Mouse (Mus musculus) fibroblast of lung, adult 2 months (primary cell): ENCODE data around the gene Nmnat2.
A peak's percentile ranks its signal among the peaks of the same experiment; 100 is the strongest.

Source experiments
- DNase-seq: peaks from one replicate; pipeline ENCODE4 v3.0.0-alpha.2; 2011; ENCODE audit warnings: low read depth

Gene Nmnat2

DNA sequence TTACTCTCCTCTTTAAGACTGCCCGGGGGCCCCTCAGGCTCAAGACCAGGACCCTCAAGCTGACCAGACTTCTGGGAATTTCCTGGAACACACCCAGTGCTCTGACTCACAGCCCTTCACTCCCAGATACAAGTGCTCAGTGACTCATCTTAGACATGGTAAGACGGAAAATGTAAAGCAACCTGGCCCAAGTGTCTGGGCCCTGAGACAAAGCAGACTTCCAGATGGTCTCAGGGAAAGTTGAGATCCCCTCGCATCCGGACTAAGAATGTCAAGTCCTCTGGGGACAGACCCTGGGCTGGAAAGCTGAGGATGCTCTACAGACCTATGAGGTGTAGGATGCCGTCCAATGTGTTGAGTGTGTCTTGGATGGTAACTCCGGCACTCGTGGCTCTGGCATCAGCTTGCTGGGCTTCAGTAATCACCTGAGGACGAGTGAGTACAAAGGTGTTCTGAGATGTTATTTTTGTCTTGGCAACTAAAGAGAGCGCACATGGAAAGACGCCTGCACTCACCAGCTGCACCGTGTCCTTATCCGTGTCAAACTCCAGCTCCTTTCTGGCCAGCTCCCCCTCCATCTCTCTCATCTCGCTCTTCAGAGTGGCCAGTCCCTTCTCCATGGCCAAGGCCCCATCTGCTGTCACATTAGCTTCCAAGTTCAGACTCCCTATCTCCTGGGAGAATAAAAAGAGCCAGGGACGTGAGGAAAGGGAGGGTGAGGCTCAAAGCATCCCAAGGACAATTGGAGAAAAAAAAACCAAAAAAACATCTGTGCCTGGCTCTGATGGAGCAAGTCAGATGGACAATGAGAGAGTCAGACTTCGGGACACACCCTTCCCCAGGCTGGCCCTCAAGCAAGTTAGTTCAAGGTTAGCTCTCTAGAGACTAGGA is 171.9 kb downstream of the Nmnat2 start:
- DNase-seq = peak; percentile 53

DNA sequence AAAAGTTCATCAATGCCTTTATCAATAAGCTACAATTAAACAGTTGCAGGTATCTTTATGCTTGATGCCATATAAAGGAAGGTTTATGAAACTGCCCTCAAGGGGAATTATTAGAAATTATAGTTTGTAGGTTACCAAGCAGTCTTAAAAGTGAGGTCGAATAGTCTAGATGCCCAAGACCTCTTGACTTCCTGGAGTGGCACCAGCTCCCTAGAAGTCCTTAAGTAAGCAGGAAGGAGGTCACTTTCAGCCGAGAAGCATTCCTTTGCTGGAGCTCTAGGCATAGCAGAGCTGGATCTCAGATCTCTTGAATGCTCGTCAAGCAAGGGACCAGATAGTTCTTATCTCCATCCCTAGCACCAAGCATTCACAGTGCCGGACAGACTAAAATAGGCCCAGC is 172.8 kb downstream of the Nmnat2 start:
- DNase-seq = no peak

DNA sequence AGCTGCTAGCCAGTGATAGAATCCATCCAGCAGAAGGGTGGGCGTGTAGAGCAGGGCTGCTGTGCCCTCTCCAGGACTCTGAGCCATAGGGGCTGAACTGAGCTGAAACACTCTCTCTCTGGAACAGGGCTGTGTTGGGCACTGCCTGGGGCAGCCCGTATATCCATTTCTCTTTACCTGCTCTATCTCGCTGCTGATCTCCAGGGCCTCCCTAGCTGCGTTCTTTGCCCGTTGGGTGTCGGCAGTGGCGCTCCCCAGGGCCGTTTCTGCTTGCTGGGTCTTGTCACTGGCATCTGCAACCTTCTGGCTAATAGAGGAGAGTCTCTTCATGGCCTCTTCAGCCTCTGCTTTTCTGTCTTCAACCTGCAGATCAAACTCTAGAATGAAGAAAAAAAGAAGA is 174.0 kb downstream of the Nmnat2 start:
- no peak for DNase-seq

DNA sequence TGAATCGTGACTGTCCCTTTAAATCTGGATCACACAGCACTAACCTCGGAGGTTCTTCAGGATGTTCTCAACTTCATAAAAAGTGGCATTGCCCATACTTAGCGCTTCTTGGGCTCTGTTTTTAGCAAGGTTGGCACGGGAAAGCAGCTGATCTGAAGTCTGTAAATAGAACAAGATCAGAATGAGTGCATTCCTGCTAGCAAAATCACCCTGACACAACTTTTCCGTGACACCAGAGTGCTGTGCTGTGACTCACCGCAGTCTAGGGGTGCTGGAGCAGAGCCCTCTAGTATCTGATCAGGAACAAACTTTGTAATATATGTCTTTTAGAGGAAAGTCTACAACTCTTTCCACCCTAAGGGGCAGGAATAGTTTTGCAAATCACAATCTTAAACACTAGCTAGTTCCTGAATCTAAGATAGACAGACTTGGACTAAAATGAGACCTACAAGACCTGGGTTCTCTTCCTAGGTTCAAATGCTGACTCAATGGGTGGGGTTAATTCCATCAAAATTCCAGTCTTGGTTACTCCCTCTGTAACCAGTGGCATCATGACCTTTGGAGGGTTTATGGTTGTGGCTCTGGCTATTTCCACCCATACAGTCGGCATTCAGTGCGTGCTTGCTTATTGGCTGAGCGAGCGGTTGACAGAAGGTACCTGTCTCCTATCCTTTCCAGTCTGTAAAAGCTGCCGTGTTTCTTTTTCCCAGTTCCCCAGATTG is 175.4 kb downstream of the Nmnat2 start:
- peak; percentile 80 for DNase-seq

DNA sequence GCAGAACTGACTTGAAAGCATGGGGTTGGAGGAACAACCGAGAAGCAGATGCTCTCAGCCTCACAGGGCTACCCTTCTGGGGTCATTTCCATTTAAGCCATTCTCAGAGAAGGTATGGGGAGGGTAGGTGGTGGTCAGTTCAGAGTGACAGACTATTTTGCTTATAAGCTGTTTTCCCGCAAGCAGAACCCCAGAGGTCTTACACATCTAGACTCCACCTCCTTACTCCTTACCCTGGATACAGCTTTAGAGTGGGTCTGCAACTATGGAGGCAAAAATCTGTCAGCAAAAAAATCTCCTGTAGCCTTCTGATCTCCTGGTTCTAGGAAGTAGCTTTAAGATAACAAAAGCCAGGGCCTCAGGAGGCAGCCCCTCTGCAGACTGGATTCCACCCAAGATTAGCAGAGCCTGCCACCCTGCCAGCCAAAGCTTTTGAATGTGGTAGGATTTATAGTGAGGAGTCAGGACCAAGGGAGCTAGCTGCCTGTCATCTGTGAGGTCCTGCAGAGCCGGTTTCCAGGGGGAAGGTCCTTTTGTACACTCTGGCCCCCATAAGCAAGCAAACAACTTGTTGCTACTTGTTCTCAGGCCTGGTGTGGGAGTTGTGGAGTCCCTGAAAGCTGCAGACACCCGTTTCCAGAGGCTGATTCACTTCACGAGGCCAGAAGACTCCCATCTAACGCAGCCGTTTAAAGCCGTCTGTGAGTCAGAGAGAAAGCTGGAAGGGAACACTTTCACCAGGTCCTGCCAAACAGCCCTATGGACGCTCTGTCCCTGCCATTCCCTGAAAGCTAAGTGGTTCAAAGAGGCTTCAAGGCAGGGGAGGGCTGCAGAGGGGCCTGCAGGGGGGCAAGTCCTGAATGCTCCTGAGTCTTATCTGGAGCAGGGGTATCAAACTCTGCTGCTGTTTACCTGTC is 179.3 kb downstream of the Nmnat2 start:
- DNase-seq = peak; percentile 82

DNA sequence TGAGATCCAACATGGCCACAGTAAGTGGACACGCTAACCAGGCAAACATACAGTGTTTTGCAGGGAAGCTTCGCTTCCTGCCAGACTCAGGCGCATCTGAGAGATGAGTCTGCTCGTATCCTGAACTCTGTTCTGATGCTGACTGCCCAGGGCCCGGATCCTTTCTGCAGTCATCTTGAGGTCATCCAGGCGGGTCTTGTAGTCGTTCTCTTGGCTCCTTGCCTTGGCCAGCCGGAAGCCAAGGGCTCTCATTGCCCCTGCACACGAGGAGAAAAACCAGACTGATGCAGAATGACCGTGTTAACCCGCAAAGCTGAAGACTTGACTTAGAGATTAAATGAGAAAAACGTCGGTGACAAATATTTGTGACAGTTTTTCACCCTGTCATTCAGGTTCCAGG is 181.9 kb downstream of the Nmnat2 start:
- no peak for DNase-seq

DNA sequence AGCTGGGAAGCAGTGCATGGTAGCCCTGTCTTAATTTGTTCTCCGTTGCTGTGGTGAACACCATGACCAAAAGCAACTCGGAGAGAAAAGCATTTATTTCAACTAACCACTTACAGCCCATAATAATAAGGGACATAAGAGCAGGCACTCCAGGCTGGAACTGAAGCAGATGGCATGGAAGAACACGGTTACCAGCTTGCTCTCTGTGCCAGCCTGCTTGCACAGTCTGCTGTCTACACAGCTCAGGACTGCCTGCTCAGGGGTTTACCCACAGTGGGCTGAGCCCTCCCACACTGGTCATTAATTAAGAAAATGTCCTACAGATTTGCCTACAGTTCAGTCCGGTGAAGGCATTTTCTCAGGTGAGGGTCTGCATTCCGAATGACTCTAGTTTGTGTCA is 183.7 kb downstream of the Nmnat2 start:
- no peak for DNase-seq

DNA sequence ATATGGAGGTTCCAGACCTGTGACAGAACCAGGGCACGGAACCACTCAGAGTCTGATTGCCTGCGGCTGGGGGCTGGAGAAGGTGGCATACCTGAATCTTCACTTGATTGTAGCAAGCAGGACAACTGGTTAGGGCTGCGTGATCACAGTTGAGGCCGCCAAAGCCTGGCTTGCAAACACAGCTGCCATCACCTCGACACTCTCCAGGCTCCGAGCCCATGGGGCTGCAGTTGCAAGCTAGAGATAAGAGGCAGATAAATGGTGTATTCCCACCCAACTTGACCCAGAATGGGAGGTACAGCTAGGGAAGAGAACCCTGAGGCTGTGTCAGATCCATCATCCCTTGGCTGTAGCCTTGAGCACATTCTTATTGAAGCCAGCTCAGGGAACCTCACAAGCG is 184.8 kb downstream of the Nmnat2 start:
- DNase-seq = no peak

DNA sequence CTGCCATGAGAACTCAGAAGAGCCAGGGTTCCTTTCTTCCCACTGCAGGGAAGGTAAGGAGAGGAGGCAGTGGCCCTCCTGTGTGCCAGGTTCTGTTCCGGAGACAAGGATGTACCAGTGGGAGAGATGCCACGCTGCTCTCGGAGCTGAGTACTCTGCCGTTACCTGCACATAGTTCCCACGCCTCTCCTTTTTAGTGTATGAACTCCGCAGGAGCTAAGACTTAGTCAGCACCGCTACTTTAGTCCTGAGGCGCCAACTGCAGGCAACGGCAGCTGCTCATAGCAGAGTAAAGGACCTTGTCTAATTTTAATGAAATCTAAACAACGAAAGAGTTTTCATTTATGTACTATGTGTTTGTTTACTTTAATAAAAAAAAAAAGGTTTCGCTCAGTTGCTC is 185.5 kb downstream of the Nmnat2 start:
- DNase-seq = no peak

DNA sequence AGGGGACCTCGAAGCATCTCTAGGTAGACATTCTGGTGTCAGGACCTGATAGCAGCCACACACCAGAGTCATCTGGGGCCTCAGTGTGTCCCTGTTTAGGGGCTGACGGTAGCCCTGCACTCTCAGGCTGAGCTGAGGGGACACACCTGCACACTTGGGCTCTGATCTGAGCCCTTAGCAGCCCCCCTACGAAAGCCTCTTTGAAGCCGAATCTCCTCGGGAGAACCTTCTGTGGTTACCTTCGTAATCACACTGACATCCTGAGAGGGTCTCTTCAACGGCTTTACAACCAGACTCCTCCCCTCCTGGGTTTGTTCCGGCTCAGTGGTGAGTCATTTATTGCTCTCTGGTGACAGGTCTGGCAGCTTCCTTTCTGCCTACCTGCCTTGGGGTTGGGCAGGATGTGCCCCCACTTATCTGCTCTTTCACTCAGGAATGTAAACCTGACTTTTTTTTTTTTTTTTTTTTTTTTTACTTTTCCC is 186.0 kb downstream of the Nmnat2 start:
- DNase-seq = no peak

DNA sequence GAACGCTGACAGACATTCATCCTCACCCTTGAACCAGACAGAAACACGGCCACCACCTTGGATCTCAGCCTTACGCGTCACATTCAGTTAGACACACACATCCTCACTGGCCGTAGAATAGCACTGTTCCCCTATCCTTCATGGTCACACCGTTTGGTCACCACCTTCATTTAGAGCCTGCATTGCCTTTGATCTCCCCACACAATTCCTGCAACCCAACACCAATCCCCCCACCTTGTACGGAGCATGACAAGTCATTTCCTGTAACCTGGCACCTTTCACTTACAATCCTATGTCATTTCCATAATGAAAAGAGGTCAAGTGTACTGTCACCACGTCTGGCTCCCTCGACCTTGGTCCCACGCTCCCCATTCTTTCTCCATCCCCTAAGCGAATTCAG is 189.2 kb downstream of the Nmnat2 start:
- DNase-seq = no peak

DNA sequence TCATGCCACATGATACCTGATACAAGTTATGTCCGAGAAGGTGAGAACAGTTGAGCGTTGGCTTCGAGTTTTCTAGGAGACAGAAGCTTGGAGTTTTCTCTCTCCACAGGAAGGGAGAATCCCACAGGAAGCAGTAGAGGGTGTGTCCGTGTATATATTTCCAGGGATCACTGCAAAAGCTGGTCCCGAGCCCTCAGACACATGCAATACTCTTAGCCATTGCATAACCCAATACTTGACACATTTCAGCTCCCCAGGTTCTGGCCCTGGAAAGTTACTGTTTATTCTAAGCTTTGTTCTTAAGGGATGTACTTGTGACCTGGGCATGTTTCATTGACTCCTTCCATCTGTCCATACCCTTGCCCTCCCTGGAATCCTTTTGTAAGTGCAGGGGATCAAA is 191.0 kb downstream of the Nmnat2 start:
- no peak for DNase-seq

DNA sequence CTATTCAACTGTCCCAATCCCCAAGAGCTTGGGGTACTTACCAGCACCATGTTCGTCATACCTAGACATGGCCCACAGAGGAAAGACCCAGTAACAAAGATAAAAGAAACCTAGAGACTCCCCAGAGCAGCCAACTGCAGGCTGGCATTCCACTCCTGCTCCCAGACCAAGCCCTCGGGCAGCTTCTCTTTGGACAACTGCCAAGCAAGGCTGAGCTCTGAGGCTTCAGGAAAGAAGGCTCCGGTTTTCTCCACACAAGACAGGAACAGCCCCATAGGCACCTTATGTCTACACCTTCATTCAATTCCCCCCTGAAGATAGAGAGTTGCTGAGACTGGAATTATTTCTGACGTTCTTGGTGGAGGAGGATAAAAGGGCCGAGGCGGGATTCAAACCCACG is 197.8 kb downstream of the Nmnat2 start:
- no peak for DNase-seq

DNA sequence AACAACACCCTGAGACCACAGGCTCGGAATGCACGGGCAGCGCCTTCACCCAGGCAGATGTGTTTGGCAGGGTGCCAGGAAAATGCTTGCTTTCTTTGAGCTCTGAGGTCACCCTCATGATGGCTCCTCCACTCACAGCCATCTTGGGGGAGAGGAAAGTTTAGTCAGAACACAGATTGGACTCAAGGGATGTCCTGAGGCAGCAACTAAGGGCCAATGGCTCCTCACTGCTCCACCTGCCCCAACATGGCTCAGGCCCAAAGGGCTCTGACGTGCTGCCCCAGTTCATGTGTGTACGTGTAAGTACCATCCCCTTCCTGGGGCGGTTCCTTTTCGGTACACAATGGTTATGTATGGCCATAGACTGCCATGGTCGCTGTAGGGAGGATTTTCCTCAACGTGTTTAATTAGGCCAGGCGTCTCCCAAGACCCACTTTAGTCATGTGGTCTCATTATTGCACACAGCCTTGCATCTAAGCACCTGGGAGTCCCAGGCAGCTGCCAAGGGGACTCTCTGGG is 198.9 kb downstream of the Nmnat2 start:
- DNase-seq = no peak

DNA sequence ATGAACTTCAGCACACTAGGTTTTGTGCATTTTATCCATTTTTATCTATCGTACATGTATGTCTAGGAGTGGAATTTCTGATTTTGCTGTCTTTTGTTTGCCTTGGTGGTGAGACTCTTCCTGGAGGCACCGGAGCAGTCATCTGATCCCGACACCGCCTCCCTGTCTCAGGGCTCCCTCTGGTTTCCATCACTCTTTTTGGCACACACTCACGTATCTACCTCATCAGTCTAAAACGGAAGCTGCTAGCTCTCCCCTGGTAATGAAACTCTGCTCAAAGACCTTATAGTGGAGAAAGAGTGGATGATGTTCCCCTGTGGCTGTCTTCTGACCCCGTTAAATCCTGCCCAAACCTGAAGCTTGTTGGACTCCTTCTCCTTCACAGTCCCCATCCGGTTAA is 200.6 kb downstream of the Nmnat2 start:
- DNase-seq = no peak

DNA sequence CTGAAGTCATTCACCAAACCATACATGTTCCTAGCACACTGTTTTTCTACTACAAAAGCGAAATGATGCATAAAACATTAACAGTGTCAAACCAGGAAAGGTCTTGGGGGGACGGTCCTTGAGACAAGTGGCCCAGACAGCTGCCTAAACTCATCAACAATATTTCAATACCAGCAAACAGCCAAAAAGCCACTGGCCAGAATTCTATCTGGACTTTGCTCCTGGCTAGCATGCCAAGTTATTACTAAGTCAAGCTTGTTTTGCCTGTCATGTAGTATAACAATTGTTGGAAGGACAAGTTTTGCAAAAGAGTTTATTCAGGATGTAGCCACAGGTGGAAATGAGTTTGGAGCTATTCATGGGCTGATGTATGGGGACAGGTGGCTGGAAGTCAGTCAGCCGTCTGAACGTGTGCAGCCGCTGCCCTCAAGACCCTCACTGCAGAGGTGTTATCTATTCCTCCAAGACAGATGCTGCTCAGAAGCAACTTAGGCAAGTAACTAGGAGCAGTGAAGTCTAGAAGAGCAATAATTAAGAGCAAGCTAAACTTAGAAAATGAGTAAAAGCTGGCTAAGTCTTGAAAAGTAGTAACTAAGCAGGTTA is 202.3 kb downstream of the Nmnat2 start:
- DNase-seq = no peak

DNA sequence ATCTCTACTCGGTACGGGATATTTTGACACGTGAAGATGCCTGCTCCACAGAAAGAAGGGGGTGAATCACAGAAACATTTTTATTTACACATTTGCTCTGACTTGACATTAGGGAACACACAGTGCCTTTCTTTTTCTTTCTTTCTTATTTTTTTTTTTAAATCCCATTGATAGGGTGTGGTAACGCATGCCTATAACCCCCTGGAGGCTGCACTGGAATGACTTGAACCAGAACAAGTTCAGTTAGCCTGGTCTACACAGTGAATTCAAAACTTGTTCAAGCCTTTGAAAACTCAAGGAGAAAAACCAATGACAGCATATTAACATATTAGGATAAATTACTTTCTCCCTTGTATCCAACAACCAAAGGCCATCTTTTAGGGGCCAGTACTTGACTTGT is 204.3 kb downstream of the Nmnat2 start:
- no peak for DNase-seq

DNA sequence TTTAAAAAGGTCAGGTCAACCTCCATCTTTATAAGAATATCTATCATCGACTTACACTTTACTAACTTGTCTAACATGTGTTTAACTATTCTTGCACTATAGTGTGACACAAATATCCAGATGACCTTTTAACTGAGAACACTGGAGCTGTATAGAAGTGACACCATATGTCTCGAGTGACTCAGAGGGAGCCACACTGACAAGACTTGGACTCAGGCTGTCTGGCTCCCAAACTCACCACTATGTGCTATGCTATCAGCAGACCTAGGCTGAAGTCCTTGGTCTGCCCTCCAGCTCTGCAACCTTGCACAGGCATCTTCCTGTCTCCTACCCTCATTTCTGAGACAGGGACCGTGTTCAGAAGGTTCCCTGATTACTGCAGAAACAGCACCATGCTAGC is 209.0 kb downstream of the Nmnat2 start:
- DNase-seq = no peak

DNA sequence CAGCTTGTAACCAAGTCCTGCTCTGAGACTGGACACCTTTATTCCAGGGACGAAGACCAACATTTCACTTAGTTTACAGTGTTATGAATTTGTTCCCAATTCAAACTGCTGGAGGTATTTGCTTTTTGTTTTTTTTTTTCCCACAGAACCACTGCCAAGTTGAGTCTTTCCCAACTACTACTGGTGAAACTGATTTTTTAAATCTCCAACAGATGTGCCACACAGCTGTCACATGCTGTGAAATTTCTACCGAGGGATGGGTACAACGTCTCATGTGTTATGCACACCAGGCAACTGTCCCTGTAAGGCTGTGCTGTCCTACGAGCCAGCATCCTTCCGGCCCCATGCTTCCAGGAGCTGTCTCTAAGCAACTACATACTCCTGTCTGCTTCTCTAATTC is 213.5 kb downstream of the Nmnat2 start:
- DNase-seq = peak; percentile 63
